Mouse (Mus musculus): ENCODE measurements around the gene Ccl24.
"Not testable (repeated sequence)": the region's sequence is repeated elsewhere in the genome, so short reads cannot be mapped to it uniquely, and the experiment has no call there.

Gene Ccl24

GRCm38 (mm10) chr5:135573006-135573405, at the start of gene Ccl24:
TSS of gene Ccl24 (minus strand) at chr5:135573049.
- ATAC-seq (ENCODE audit: insufficient number of reproducible peaks, low FRiP score, low TSS enrichment): no peak

GRCm38 (mm10) chr5:135621725-135622124, 48.9 kb upstream of the Ccl24 start:
- ATAC-seq (ENCODE audit: insufficient number of reproducible peaks, low FRiP score, low TSS enrichment): no peak

GRCm38 (mm10) chr5:135620526-135620925, 47.7 kb upstream of the Ccl24 start:
- ATAC-seq (ENCODE audit: insufficient number of reproducible peaks, low FRiP score, low TSS enrichment): no peak

GRCm38 (mm10) chr5:135619741-135620140, 46.9 kb upstream of the Ccl24 start:
- ATAC-seq (ENCODE audit: insufficient number of reproducible peaks, low FRiP score, low TSS enrichment): not testable (repeated sequence)

- no peak for ATAC-seq (ENCODE audit: insufficient number of reproducible peaks, low FRiP score, low TSS enrichment)
Measured at GRCm38 (mm10) chr5:135609794-135610193, 36.9 kb upstream of the Ccl24 start.

GRCm38 (mm10) chr5:135607581-135607980, 34.7 kb upstream of the Ccl24 start:
- ATAC-seq (ENCODE audit: insufficient number of reproducible peaks, low FRiP score, low TSS enrichment): no peak

GRCm38 (mm10) chr5:135606717-135607116, 33.9 kb upstream of the Ccl24 start:
- ATAC-seq (ENCODE audit: insufficient number of reproducible peaks, low FRiP score, low TSS enrichment): not testable (repeated sequence)

- ATAC-seq (ENCODE audit: insufficient number of reproducible peaks, low FRiP score, low TSS enrichment): not testable (repeated sequence)
Measured at GRCm38 (mm10) chr5:135604643-135605042, 31.8 kb upstream of the Ccl24 start.

- no peak for ATAC-seq (ENCODE audit: insufficient number of reproducible peaks, low FRiP score, low TSS enrichment)
Measured at GRCm38 (mm10) chr5:135589996-135590784, 17.3 kb upstream of the Ccl24 start.

GRCm38 (mm10) chr5:135587764-135588163, 14.9 kb upstream of the Ccl24 start:
- ATAC-seq (ENCODE audit: insufficient number of reproducible peaks, low FRiP score, low TSS enrichment): no peak

GRCm38 (mm10) chr5:135585691-135586090, 12.8 kb upstream of the Ccl24 start:
- ATAC-seq (ENCODE audit: insufficient number of reproducible peaks, low FRiP score, low TSS enrichment): no peak

- no peak for ATAC-seq (ENCODE audit: insufficient number of reproducible peaks, low FRiP score, low TSS enrichment)
Measured at GRCm38 (mm10) chr5:135582330-135582729, 9.5 kb upstream of the Ccl24 start.

GRCm38 (mm10) chr5:135579331-135579751, 6.5 kb upstream of the Ccl24 start:
- no peak for ATAC-seq (ENCODE audit: insufficient number of reproducible peaks, low FRiP score, low TSS enrichment)

- ATAC-seq (ENCODE audit: insufficient number of reproducible peaks, low FRiP score, low TSS enrichment): no peak
Measured at GRCm38 (mm10) chr5:135576055-135576454, 3.2 kb upstream of the Ccl24 start.

GRCm38 (mm10) chr5:135568698-135569097, 4.2 kb downstream of the Ccl24 start:
- ATAC-seq (ENCODE audit: insufficient number of reproducible peaks, low FRiP score, low TSS enrichment): no peak

GRCm38 (mm10) chr5:135567556-135568265, 5.1 kb downstream of the Ccl24 start:
- no peak for ATAC-seq (ENCODE audit: insufficient number of reproducible peaks, low FRiP score, low TSS enrichment)

- no peak for ATAC-seq (ENCODE audit: insufficient number of reproducible peaks, low FRiP score, low TSS enrichment)
Measured at GRCm38 (mm10) chr5:135563469-135563868, 9.4 kb downstream of the Ccl24 start, which contains the start of gene Ccl26. TSS of gene Ccl26 (minus strand) at chr5:135563569.

- no peak for ATAC-seq (ENCODE audit: insufficient number of reproducible peaks, low FRiP score, low TSS enrichment)
Measured at GRCm38 (mm10) chr5:135557671-135558070, 15.2 kb downstream of the Ccl24 start.

GRCm38 (mm10) chr5:135557051-135557450, 15.8 kb downstream of the Ccl24 start:
- ATAC-seq (ENCODE audit: insufficient number of reproducible peaks, low FRiP score, low TSS enrichment): no peak

GRCm38 (mm10) chr5:135556259-135556658, 16.6 kb downstream of the Ccl24 start:
- ATAC-seq (ENCODE audit: insufficient number of reproducible peaks, low FRiP score, low TSS enrichment): no peak

- ATAC-seq (ENCODE audit: insufficient number of reproducible peaks, low FRiP score, low TSS enrichment): no peak
Measured at GRCm38 (mm10) chr5:135551591-135551990, 21.3 kb downstream of the Ccl24 start.
